Mouse (Mus musculus): ENCODE results near the gene Gls. TPM values are rescaled to one million over a fixed set of nuclear protein-coding genes. Genes with fewer than 3 reads are reported as not detected.

Gene Gls
- polyA plus RNA-seq, 1 experiment = 89.5 TPM

- Histone ChIP-seq H3K4me1 (ENCODE audit: control insufficient read depth, insufficient read depth, low read length) (peaks cover 17% of the 10 kb centered on the region), H3K4me3 (ENCODE audit: insufficient read depth, low read length) (no peak overlapping the region), H3K27ac (ENCODE audit: insufficient read depth, low read depth, low read length) (no peak overlapping the region)
- TF ChIP-seq CTCF (IDR thresholded peaks at IDR 0.05; ENCODE audit: low read depth, low read length) = no peak
- no peak for TF ChIP-seq POLR2A (IDR thresholded peaks at IDR 0.05; ENCODE audit: borderline replicate concordance, low read depth, low read length)
Observed at GRCm38 (mm10) chr1:52163707-52164457, 69.2 kb downstream of the Gls start.

DNA sequence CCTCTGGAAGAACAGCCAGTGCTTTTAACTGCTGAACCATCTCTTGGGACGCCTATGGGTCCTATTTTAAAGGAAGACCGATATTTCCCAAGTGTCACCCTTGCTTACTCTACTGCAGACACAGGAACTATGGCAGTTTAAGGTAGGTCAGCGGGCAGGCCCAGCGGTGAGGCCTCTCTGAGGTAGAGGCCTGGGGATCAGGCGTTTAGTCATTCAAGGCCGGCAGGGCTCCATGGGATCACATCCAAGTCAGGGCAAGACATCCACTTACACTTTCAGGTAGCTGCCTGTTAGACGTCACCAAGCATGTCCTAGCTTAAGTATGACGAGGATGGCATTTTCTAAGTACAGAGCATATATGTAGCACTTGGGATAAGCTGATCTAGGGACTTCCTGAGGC, 71.9 kb downstream of the Gls start:
- Histone ChIP-seq H3K27ac (ENCODE audit: insufficient read depth, low read depth, low read length) (no peak overlapping the region), H3K4me1 (ENCODE audit: control insufficient read depth, insufficient read depth, low read length) (peaks cover 15% of the 10 kb centered on the region), H3K4me3 (ENCODE audit: insufficient read depth, low read length) (no peak overlapping the region)
- TF ChIP-seq POLR2A (IDR thresholded peaks at IDR 0.05; ENCODE audit: borderline replicate concordance, low read depth, low read length) (no peak), CTCF (IDR thresholded peaks at IDR 0.05; ENCODE audit: low read depth, low read length) (no peak)

GRCm38 (mm10) chr1:52158490-52159381, 74.3 kb downstream of the Gls start:
- Histone ChIP-seq H3K4me3 (ENCODE audit: insufficient read depth, low read length) (no peak overlapping the region), H3K4me1 (ENCODE audit: control insufficient read depth, insufficient read depth, low read length) (peaks cover 14% of the 10 kb centered on the region), H3K27ac (ENCODE audit: insufficient read depth, low read depth, low read length) (0 out of 2 replicates have a peak overlapping the region, but pooled peaks have one; percentile 14)
- TF ChIP-seq POLR2A (IDR thresholded peaks at IDR 0.05; ENCODE audit: borderline replicate concordance, low read depth, low read length) (no peak), CTCF (IDR thresholded peaks at IDR 0.05; ENCODE audit: low read depth, low read length) (no peak)

- Histone ChIP-seq H3K4me1 (ENCODE audit: control insufficient read depth, insufficient read depth, low read length) (peaks cover 14% of the 10 kb centered on the region), H3K4me3 (ENCODE audit: insufficient read depth, low read length) (no peak overlapping the region), H3K27ac (ENCODE audit: insufficient read depth, low read depth, low read length) (no peak overlapping the region)
- TF ChIP-seq CTCF (IDR thresholded peaks at IDR 0.05; ENCODE audit: low read depth, low read length) (no peak), POLR2A (IDR thresholded peaks at IDR 0.05; ENCODE audit: borderline replicate concordance, low read depth, low read length) (no peak)
Observed at GRCm38 (mm10) chr1:52158040-52158439, 75.0 kb downstream of the Gls start.

DNA sequence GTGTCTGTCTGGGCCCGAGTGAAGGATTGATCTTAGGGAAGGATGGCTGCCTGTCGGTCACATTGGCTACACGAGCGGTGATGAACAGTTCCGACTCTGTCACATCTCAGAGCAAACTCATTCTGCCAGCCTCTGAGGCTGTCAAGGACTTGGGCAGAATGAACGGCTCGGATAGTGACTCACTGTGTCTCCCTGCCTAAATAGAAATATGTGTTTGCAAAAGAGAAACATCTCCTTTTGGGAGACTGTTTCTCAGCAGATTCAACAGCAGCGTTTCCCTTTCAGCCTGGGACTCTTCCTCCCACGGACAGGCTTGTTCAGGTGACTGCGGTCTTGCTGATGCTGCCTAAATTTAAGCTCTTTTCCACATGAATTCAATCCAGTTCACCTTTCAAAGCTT, 76.7 kb downstream of the Gls start:
- Histone ChIP-seq H3K27ac (ENCODE audit: insufficient read depth, low read depth, low read length) (no peak overlapping the region), H3K4me1 (ENCODE audit: control insufficient read depth, insufficient read depth, low read length) (peaks cover 14% of the 10 kb centered on the region), H3K4me3 (ENCODE audit: insufficient read depth, low read length) (no peak overlapping the region)
- no peak for TF ChIP-seq POLR2A (IDR thresholded peaks at IDR 0.05; ENCODE audit: borderline replicate concordance, low read depth, low read length)
- no peak for TF ChIP-seq CTCF (IDR thresholded peaks at IDR 0.05; ENCODE audit: low read depth, low read length)

GRCm38 (mm10) chr1:52154890-52155289, 78.1 kb downstream of the Gls start:
- Histone ChIP-seq H3K4me1 (ENCODE audit: control insufficient read depth, insufficient read depth, low read length) (peaks cover 14% of the 10 kb centered on the region), H3K27ac (ENCODE audit: insufficient read depth, low read depth, low read length) (no peak overlapping the region), H3K4me3 (ENCODE audit: insufficient read depth, low read length) (no peak overlapping the region)
- TF ChIP-seq POLR2A (IDR thresholded peaks at IDR 0.05; ENCODE audit: borderline replicate concordance, low read depth, low read length) (no peak), CTCF (IDR thresholded peaks at IDR 0.05; ENCODE audit: low read depth, low read length) (no peak)

DNA sequence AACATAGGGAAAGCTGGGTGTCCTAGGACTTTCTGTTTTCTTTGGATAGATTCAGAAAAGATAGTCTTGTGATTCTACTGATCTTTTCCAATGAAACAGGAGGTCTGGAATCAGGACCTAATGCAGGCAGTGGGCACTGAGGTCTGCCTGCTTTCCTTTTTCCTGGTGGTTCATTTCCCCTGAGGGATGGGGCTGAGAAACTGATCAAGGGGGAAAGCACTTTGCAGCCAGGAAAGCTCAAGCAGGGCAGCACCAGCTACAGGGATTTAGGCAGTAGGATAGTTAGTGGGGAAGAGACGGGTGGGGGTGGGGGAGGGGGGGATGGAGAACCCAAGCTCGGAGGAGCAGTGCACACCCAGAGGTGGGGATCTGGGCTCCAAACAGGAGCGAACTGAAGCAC, 80.1 kb downstream of the Gls start:
- no peaks in the 10 kb centered on the region for H3K4me1 ChIP-seq (ENCODE audit: control insufficient read depth, insufficient read depth, low read length)
- TF ChIP-seq POLR2A (IDR thresholded peaks at IDR 0.05; ENCODE audit: borderline replicate concordance, low read depth, low read length) (no peak), CTCF (IDR thresholded peaks at IDR 0.05; ENCODE audit: low read depth, low read length) (no peak)
- H3K4me3 ChIP-seq (ENCODE audit: insufficient read depth, low read length) = no peak overlapping the region
- H3K27ac ChIP-seq (ENCODE audit: insufficient read depth, low read depth, low read length) = no peak overlapping the region

GRCm38 (mm10) chr1:52152369-52152768, 80.7 kb downstream of the Gls start:
- TF ChIP-seq CTCF (IDR thresholded peaks at IDR 0.05; ENCODE audit: low read depth, low read length) (no peak), POLR2A (IDR thresholded peaks at IDR 0.05; ENCODE audit: borderline replicate concordance, low read depth, low read length) (no peak)
- H3K4me1 ChIP-seq (ENCODE audit: control insufficient read depth, insufficient read depth, low read length) = no peaks in the 10 kb centered on the region
- no peak overlapping the region for H3K4me3 ChIP-seq (ENCODE audit: insufficient read depth, low read length)
- no peak overlapping the region for H3K27ac ChIP-seq (ENCODE audit: insufficient read depth, low read depth, low read length)

DNA sequence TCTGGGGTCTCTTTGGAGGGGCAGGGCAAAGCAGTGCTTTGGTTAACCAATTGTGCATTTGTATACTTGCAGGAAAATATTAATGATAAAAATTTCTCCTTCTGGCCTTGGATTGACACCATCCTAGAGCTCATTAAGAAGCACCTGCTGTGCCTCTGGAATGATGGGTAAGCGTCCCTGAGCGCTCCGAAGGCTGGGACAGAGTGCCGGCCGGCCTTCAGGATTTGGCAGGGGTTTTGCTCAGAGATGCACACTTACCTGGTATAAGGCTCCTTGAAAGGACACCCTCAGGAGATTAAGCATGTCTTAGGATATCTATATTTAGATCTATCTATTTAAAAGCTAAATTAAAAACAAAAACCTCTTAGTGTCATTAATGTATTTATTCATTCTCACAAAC, 81.9 kb downstream of the Gls start:
- no peak overlapping the region for H3K27ac ChIP-seq (ENCODE audit: insufficient read depth, low read depth, low read length)
- no peak for TF ChIP-seq POLR2A (IDR thresholded peaks at IDR 0.05; ENCODE audit: borderline replicate concordance, low read depth, low read length)
- no peak for TF ChIP-seq CTCF (IDR thresholded peaks at IDR 0.05; ENCODE audit: low read depth, low read length)

GRCm38 (mm10) chr1:52150676-52151075, 82.4 kb downstream of the Gls start:
- TF ChIP-seq CTCF (IDR thresholded peaks at IDR 0.05; ENCODE audit: low read depth, low read length) (no peak), POLR2A (IDR thresholded peaks at IDR 0.05; ENCODE audit: borderline replicate concordance, low read depth, low read length) (no peak)
- H3K4me1 ChIP-seq (ENCODE audit: control insufficient read depth, insufficient read depth, low read length) = no peaks in the 10 kb centered on the region
- no peak overlapping the region for H3K4me3 ChIP-seq (ENCODE audit: insufficient read depth, low read length)
- no peak overlapping the region for H3K27ac ChIP-seq (ENCODE audit: insufficient read depth, low read depth, low read length)

More for the DNA sequence above, 81.9 kb downstream of the Gls start:
- Histone ChIP-seq H3K4me3 (ENCODE audit: insufficient read depth, low read length) (no peak overlapping the region), H3K4me1 (ENCODE audit: control insufficient read depth, insufficient read depth, low read length) (no peaks in the 10 kb centered on the region)
